Mouse (Mus musculus) megakaryocyte, adult 5-6 weeks (primary cell): ENCODE data around the gene Zfp202. TPM values are rescaled to one million over a fixed set of nuclear protein-coding genes. Genes with fewer than 3 reads are reported as not detected.
"Not testable (repeated sequence)": the region's sequence is repeated elsewhere in the genome, so short reads cannot be mapped to it uniquely, and the experiment has no call there.

Source experiments
- ATAC-seq: 2 replicates; pipeline ENCODE4 v1.8.0; 2016; ENCODE audit warnings: mild to moderate bottlenecking, inconsistent platforms; ENCODE audit not compliant: poor library complexity, severe bottlenecking
- total RNA-seq, 2 experiments: library from RNA; stranded (forward) in 1 of 2; stranded (reverse) in 1 of 2; fragments of 153-499, 151-499 nt in 1 of 2; fragments of 221-1000, 200-1000 nt in 1 of 2; gene quantifications; 2 replicates each; pipeline versions ENCODE4 v1.2.3 to v1.2.4; 2015 to 2017

Gene Zfp202
- 1.9 and 2.0 TPM in 2 replicates for total RNA-seq (2015)
- 1.4 and 1.6 TPM in 2 replicates for total RNA-seq (2017)

- ATAC-seq, result peak; percentile 76
These were observed at the start of gene Zfp202 for GRCm38 (mm10) chr9:40192098-40193038. Zfp202 (plus strand) TSS chr9:40192316.

- ATAC-seq, result no peak
These were observed 36.9 kb upstream of the Zfp202 start for GRCm38 (mm10) chr9:40155118-40155644.

- ATAC-seq, result no peak
These were observed 25.7 kb upstream of the Zfp202 start for GRCm38 (mm10) chr9:40166446-40166845.

- no peak for ATAC-seq
These were observed 15.1 kb upstream of the Zfp202 start for GRCm38 (mm10) chr9:40177017-40177416.

GRCm38 (mm10) chr9:40180620-40181019 lies 11.5 kb upstream of the Zfp202 start, which contains the start of gene Olfr986:
Olfr986 (plus strand) TSS chr9:40180920.
- ATAC-seq, result no peak

- ATAC-seq, result not testable (repeated sequence)
These were observed 7.0 kb upstream of the Zfp202 start for GRCm38 (mm10) chr9:40185166-40185565.

GRCm38 (mm10) chr9:40191086-40191876 lies 835 bp upstream of the Zfp202 start:
- ATAC-seq, result no peak

- ATAC-seq, result peak; percentile 69
These were observed 3.9 kb downstream of the Zfp202 start for GRCm38 (mm10) chr9:40195981-40196380.

- no peak for ATAC-seq
These were observed 14.4 kb downstream of the Zfp202 start for GRCm38 (mm10) chr9:40206546-40206950.

- peak; percentile 68 for ATAC-seq
These were observed 18.6 kb downstream of the Zfp202 start for GRCm38 (mm10) chr9:40210744-40211143.

GRCm38 (mm10) chr9:40214058-40214457 lies 21.9 kb downstream of the Zfp202 start:
- ATAC-seq, result no peak

- ATAC-seq, result no peak
These were observed 24.5 kb downstream of the Zfp202 start for GRCm38 (mm10) chr9:40216651-40217050.

GRCm38 (mm10) chr9:40224289-40224688 lies 32.2 kb downstream of the Zfp202 start:
- ATAC-seq, result no peak

- ATAC-seq, result peak; percentile 72
These were observed 36.0 kb downstream of the Zfp202 start for GRCm38 (mm10) chr9:40227874-40228789.

GRCm38 (mm10) chr9:40228804-40229331 lies 36.8 kb downstream of the Zfp202 start:
- peak; percentile 67 for ATAC-seq

- ATAC-seq, result no peak
These were observed 37.4 kb downstream of the Zfp202 start for GRCm38 (mm10) chr9:40229479-40229878.

- ATAC-seq, result no peak
These were observed 38.9 kb downstream of the Zfp202 start for GRCm38 (mm10) chr9:40231019-40231418.

- ATAC-seq, result no peak
These were observed 42.3 kb downstream of the Zfp202 start for GRCm38 (mm10) chr9:40234233-40235072.

GRCm38 (mm10) chr9:40235220-40235619 lies 43.1 kb downstream of the Zfp202 start:
- ATAC-seq, result no peak
